Mouse (Mus musculus): Measurements from ENCODE around the gene Plau. TPM values are rescaled to one million over a fixed set of nuclear protein-coding genes. Genes with fewer than 3 reads are reported as not detected.

Plau gene
- polyA plus RNA-seq, 1 experiment from 2014 or later: 0.66 TPM

- H3K27ac ChIP-seq (ENCODE audit: low read depth, low read length): no peak overlapping the region
- ATAC-seq (replicated peaks; ENCODE audit: insufficient number of reproducible peaks, low FRiP score, low TSS enrichment): no peak
- H3K36me3 ChIP-seq (ENCODE audit: control insufficient read depth, insufficient read depth, low read length): no peaks in the 10 kb centered on the region
- H3K4me1 ChIP-seq (ENCODE audit: control insufficient read depth, insufficient read depth, low read length): no peaks in the 10 kb centered on the region
- no peaks in the 10 kb centered on the region for H3K27me3 ChIP-seq (ENCODE audit: control insufficient read depth, insufficient read depth, low read length)
- 65% methylated on average over 7 of the region's 7 CpGs for WGBS (ENCODE audit: insufficient replicate concordance)
- H3K4me2 ChIP-seq: no peak overlapping the region
- no peak overlapping the region for H3K9ac ChIP-seq (ENCODE audit: low read depth, low read length)
- no peak overlapping the region for H3K4me3 ChIP-seq (ENCODE audit: low read depth, low read length)
- H3K9me3 ChIP-seq (replicated peaks; ENCODE audit: control insufficient read depth, low read length): no peaks in the 10 kb centered on the region
These were observed 24.6 kb upstream of the Plau start for GRCm38 (mm10) chr14:20811779-20812406.

- Histone ChIP-seq H3K4me1 (ENCODE audit: control insufficient read depth, insufficient read depth, low read length) (no peaks in the 10 kb centered on the region), H3K27ac (ENCODE audit: low read depth, low read length) (no peak overlapping the region), H3K9me3 (replicated peaks; ENCODE audit: control insufficient read depth, low read length) (no peaks in the 10 kb centered on the region), H3K27me3 (ENCODE audit: control insufficient read depth, insufficient read depth, low read length) (no peaks in the 10 kb centered on the region), H3K4me2 (no peak overlapping the region), H3K36me3 (ENCODE audit: control insufficient read depth, insufficient read depth, low read length) (no peaks in the 10 kb centered on the region), H3K9ac (ENCODE audit: low read depth, low read length) (no peak overlapping the region), H3K4me3 (ENCODE audit: low read depth, low read length) (no peak overlapping the region)
- ATAC-seq (replicated peaks; ENCODE audit: insufficient number of reproducible peaks, low FRiP score, low TSS enrichment): no peak
- WGBS (ENCODE audit: insufficient replicate concordance): 77% methylated on average over 3 of the region's 3 CpGs
These were observed 21.0 kb upstream of the Plau start for GRCm38 (mm10) chr14:20815448-20815847.

DNA sequence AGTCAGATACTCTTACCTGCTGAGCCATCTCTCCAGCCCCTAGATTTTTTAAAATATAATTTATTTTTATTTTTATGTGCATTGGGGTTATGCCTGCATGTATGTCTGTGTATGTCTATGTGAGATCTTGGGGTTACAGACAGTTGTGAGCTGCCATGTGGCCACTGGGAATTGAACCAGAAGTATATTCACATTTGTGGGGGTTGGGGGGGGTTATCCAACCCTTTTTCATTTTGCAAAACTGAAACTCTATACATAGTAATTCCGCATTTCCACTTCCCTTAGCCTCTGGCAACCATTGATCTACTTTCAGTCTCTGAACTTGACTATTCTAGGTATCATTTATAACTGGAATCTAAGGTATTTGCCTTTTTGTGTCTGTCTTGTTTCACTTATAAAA lies 11.9 kb upstream of the Plau start:
- ATAC-seq (replicated peaks; ENCODE audit: insufficient number of reproducible peaks, low FRiP score, low TSS enrichment): no peak
- Histone ChIP-seq H3K27me3 (ENCODE audit: control insufficient read depth, insufficient read depth, low read length) (no peaks in the 10 kb centered on the region), H3K9me3 (replicated peaks; ENCODE audit: control insufficient read depth, low read length) (no peaks in the 10 kb centered on the region), H3K9ac (ENCODE audit: low read depth, low read length) (no peak overlapping the region), H3K4me2 (no peak overlapping the region), H3K4me1 (ENCODE audit: control insufficient read depth, insufficient read depth, low read length) (no peaks in the 10 kb centered on the region), H3K36me3 (ENCODE audit: control insufficient read depth, insufficient read depth, low read length) (no peaks in the 10 kb centered on the region), H3K4me3 (ENCODE audit: low read depth, low read length) (no peak overlapping the region), H3K27ac (ENCODE audit: low read depth, low read length) (no peak overlapping the region)
- 81% methylated on average over 1 of the region's 1 CpGs for WGBS (ENCODE audit: insufficient replicate concordance)

- WGBS (ENCODE audit: insufficient replicate concordance): 87% methylated on average over 2 of the region's 2 CpGs
These were observed 10.9 kb upstream of the Plau start for GRCm38 (mm10) chr14:20825516-20825915.

DNA sequence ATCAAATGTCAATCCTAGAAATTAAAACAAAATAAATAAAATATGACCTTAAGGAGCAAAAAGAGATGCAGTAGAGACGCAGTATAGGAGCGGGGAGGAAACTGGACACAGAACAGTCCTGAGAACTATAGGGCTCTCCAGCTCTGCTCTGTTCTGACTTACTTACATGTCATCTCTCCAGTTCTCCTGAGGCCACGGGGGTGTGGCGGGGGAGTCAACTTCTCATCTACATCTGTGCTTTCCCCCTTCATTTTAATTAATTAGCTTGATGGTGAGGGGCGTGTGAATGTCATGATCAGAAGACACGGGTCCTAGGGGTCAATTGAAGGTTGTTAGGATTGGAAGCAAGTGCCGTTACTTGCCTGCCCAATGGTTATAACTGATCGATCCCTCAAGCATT lies 9.4 kb upstream of the Plau start:
- no peaks in the 10 kb centered on the region for H3K36me3 ChIP-seq (ENCODE audit: control insufficient read depth, insufficient read depth, low read length)
- no peaks in the 10 kb centered on the region for H3K27me3 ChIP-seq (ENCODE audit: control insufficient read depth, insufficient read depth, low read length)
- H3K4me3 ChIP-seq (ENCODE audit: low read depth, low read length): no peak overlapping the region
- no peak overlapping the region for H3K9ac ChIP-seq (ENCODE audit: low read depth, low read length)
- 81% methylated on average over 8 of the region's 8 CpGs for WGBS (ENCODE audit: insufficient replicate concordance)
- H3K27ac ChIP-seq (ENCODE audit: low read depth, low read length): no peak overlapping the region
- no peaks in the 10 kb centered on the region for H3K4me1 ChIP-seq (ENCODE audit: control insufficient read depth, insufficient read depth, low read length)
- H3K4me2 ChIP-seq: no peak overlapping the region
- ATAC-seq (replicated peaks; ENCODE audit: insufficient number of reproducible peaks, low FRiP score, low TSS enrichment): no peak
- H3K9me3 ChIP-seq (replicated peaks; ENCODE audit: control insufficient read depth, low read length): no peaks in the 10 kb centered on the region

More at GRCm38 (mm10) chr14:20825516-20825915, 10.9 kb upstream of the Plau start:
- H3K4me2 ChIP-seq: no peak overlapping the region
- no peaks in the 10 kb centered on the region for H3K4me1 ChIP-seq (ENCODE audit: control insufficient read depth, insufficient read depth, low read length)
- H3K9me3 ChIP-seq (replicated peaks; ENCODE audit: control insufficient read depth, low read length): no peaks in the 10 kb centered on the region
- H3K9ac ChIP-seq (ENCODE audit: low read depth, low read length): no peak overlapping the region
- no peaks in the 10 kb centered on the region for H3K27me3 ChIP-seq (ENCODE audit: control insufficient read depth, insufficient read depth, low read length)
- H3K4me3 ChIP-seq (ENCODE audit: low read depth, low read length): no peak overlapping the region
- ATAC-seq (replicated peaks; ENCODE audit: insufficient number of reproducible peaks, low FRiP score, low TSS enrichment): no peak
- H3K27ac ChIP-seq (ENCODE audit: low read depth, low read length): no peak overlapping the region
- no peaks in the 10 kb centered on the region for H3K36me3 ChIP-seq (ENCODE audit: control insufficient read depth, insufficient read depth, low read length)

DNA sequence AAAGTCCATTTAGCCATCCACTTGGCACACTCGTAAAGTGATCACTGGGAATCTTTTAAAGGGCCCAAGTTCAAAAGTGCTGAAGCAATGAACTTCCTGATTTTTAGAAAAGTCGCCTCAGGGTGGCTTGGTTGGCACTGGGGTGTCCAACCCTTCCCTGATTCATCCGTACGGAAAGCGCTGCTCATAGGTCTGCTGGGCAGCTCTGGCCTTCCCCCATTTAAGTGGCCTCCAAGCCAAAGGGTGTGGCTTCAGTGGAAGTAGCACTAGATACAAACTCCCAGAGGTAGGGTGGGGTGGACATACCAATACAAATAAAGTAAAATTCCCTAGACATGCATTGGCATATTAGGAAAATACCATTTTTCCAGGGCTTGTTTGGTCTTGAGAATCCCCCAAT lies 9.0 kb upstream of the Plau start:
- Histone ChIP-seq H3K9ac (ENCODE audit: low read depth, low read length) (no peak overlapping the region), H3K4me1 (ENCODE audit: control insufficient read depth, insufficient read depth, low read length) (no peaks in the 10 kb centered on the region), H3K27ac (ENCODE audit: low read depth, low read length) (no peak overlapping the region), H3K36me3 (ENCODE audit: control insufficient read depth, insufficient read depth, low read length) (no peaks in the 10 kb centered on the region), H3K4me2 (no peak overlapping the region), H3K27me3 (ENCODE audit: control insufficient read depth, insufficient read depth, low read length) (no peaks in the 10 kb centered on the region), H3K9me3 (replicated peaks; ENCODE audit: control insufficient read depth, low read length) (no peaks in the 10 kb centered on the region), H3K4me3 (ENCODE audit: low read depth, low read length) (no peak overlapping the region)
- WGBS (ENCODE audit: insufficient replicate concordance): 82% methylated on average over 5 of the region's 5 CpGs
- ATAC-seq (replicated peaks; ENCODE audit: insufficient number of reproducible peaks, low FRiP score, low TSS enrichment): no peak

DNA sequence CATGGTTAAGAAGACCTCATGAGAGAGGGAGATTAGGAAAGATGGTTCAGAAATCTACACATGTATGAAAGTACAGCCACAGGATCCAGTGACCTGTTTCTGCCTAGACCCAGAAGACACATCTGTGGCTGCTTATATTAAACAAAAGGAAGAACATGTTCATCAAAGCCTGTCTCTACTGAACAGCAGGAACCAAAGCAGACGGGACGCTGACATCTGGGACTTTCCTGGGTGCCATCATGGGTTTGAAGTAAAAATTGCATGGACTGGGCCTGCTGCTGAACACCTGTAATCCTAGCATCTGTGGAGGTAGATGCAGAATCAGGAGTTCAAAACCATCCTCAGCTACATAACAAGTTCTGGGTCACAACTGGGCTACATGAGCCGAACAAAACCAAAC lies 7.9 kb upstream of the Plau start:
- 79% methylated on average over 3 of the region's 3 CpGs for WGBS (ENCODE audit: insufficient replicate concordance)
- Histone ChIP-seq H3K36me3 (ENCODE audit: control insufficient read depth, insufficient read depth, low read length) (no peaks in the 10 kb centered on the region), H3K4me2 (no peak overlapping the region), H3K4me3 (ENCODE audit: low read depth, low read length) (no peak overlapping the region), H3K9ac (ENCODE audit: low read depth, low read length) (no peak overlapping the region), H3K27me3 (ENCODE audit: control insufficient read depth, insufficient read depth, low read length) (no peaks in the 10 kb centered on the region), H3K9me3 (replicated peaks; ENCODE audit: control insufficient read depth, low read length) (no peaks in the 10 kb centered on the region), H3K27ac (ENCODE audit: low read depth, low read length) (no peak overlapping the region), H3K4me1 (ENCODE audit: control insufficient read depth, insufficient read depth, low read length) (no peaks in the 10 kb centered on the region)
- ATAC-seq (replicated peaks; ENCODE audit: insufficient number of reproducible peaks, low FRiP score, low TSS enrichment): no peak

DNA sequence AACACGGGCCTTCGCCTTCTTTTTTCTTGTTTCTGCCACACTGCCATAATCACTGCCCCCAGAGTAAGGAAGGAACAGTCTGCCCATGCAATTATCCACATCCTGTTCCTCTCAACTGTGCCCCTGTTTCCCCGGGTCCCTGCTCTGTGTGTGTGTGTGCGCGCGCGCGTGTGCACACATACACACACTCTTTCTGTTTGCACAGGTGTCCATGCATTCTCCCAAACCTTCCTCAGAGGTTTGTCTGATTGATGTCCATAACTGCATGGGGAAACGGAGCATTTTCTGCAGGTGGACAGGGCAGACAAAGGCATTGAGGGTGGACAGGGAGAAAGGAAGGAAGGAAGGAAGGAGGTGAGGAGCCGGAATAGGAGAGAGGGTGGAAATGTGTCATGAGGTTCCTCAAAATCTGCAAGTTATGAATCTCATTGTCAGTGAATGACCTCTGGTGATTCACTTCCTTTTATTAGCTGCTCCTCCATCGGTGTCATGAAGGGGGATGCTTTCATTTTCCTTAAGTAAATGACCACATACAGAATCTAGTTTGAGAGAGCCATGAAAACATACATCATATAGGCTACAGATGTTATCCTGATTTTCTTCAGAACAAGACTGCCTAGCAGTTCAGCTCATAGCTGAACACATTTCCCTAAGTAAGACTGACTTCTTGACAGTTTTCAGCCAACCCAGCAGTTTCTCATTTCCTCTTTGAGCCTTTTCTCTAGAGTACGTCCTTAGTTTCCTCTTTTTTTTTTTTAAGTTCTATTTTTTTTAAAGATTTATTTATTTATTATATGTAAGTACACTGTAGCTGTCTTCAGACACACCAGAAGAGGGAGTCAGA lies 6.7 kb upstream of the Plau start:
- H3K9me3 ChIP-seq (replicated peaks; ENCODE audit: control insufficient read depth, low read length): no peaks in the 10 kb centered on the region
- H3K9ac ChIP-seq (ENCODE audit: low read depth, low read length): no peak overlapping the region
- ATAC-seq (replicated peaks; ENCODE audit: insufficient number of reproducible peaks, low FRiP score, low TSS enrichment): no peak
- H3K4me3 ChIP-seq (ENCODE audit: low read depth, low read length): no peak overlapping the region
- 74% methylated on average over 12 of the region's 12 CpGs for WGBS (ENCODE audit: insufficient replicate concordance)
- no peaks in the 10 kb centered on the region for H3K27me3 ChIP-seq (ENCODE audit: control insufficient read depth, insufficient read depth, low read length)
- H3K4me1 ChIP-seq (ENCODE audit: control insufficient read depth, insufficient read depth, low read length): no peaks in the 10 kb centered on the region; the same call in 1 of the 2 replicates
- no peaks in the 10 kb centered on the region for H3K36me3 ChIP-seq (ENCODE audit: control insufficient read depth, insufficient read depth, low read length)
- H3K27ac ChIP-seq (ENCODE audit: low read depth, low read length): no peak overlapping the region
- no peak overlapping the region for H3K4me2 ChIP-seq
